Mouse (Mus musculus) kidney, adult 2 months (tissue): ENCODE results near the gene Gpm6b.

Source experiments
- CTCF ChIP-seq: fragments of 200-500 bp; conservative IDR thresholded peaks from 2 replicates; pipeline ENCODE4 v1.5.1; 2011; ENCODE audit warnings: low read depth, mild to moderate bottlenecking, control low read depth, low read length, moderate library complexity, mixed read lengths; ENCODE audit not compliant: insufficient read depth, insufficient read length
- POLR2A ChIP-seq: fragments of 200-500 bp; IDR thresholded peaks from one replicate; pipeline ENCODE4 v1.6.1; 2011; ENCODE audit warnings: low read depth, low read length, control low read depth

GRCm38 (mm10) chrX:166308798-166309197 lies 70.1 kb downstream of the Gpm6b start:
- no peak for TF ChIP-seq CTCF
- no peak for TF ChIP-seq POLR2A
